Mouse (Mus musculus): ENCODE measurements around the gene Cacna1e. TPM values are rescaled to one million over a fixed set of nuclear protein-coding genes. Genes with fewer than 3 reads are reported as not detected.

Gene Cacna1e
- polyA plus RNA-seq, 1 experiment from 2014 or later, result 0.29 TPM

GRCm38 (mm10) chr1:154500869-154501268 lies 383.4 kb downstream of the Cacna1e start:
- H3K27ac ChIP-seq (ENCODE audit: poor library complexity, severe bottlenecking), result no peak overlapping the region
- H3K27me3 ChIP-seq (replicated peaks), result no peaks in the 10 kb centered on the region
- H3K9me3 ChIP-seq (replicated peaks), result no peaks in the 10 kb centered on the region
- no peak overlapping the region for H3K4me3 ChIP-seq
- H3K4me2 ChIP-seq, result no peak overlapping the region
- H3K36me3 ChIP-seq, result no peaks in the 10 kb centered on the region
- ATAC-seq (ENCODE audit: insufficient number of reproducible peaks, low FRiP score), result no peak
- H3K9ac ChIP-seq, result no peak overlapping the region
- 82% methylated on average over 5 of the region's 5 CpGs for WGBS
- H3K4me1 ChIP-seq (replicated peaks), result no peaks in the 10 kb centered on the region

GRCm38 (mm10) chr1:154500187-154500866 lies 384.0 kb downstream of the Cacna1e start:
- no peak for ATAC-seq (ENCODE audit: insufficient number of reproducible peaks, low FRiP score)
- 60% methylated on average over 3 of the region's 3 CpGs for WGBS
- Histone ChIP-seq H3K4me3 (no peak overlapping the region), H3K9ac (no peak overlapping the region), H3K4me2 (no peak overlapping the region), H3K27me3 (replicated peaks) (no peaks in the 10 kb centered on the region), H3K27ac (ENCODE audit: poor library complexity, severe bottlenecking) (no peak overlapping the region), H3K36me3 (no peaks in the 10 kb centered on the region), H3K4me1 (replicated peaks) (no peaks in the 10 kb centered on the region), H3K9me3 (replicated peaks) (no peaks in the 10 kb centered on the region)

GRCm38 (mm10) chr1:154498821-154499220 lies 385.5 kb downstream of the Cacna1e start:
- H3K9me3 ChIP-seq (replicated peaks), result no peaks in the 10 kb centered on the region
- no peak overlapping the region for H3K9ac ChIP-seq
- no peaks in the 10 kb centered on the region for H3K27me3 ChIP-seq (replicated peaks)
- 73% methylated on average over 4 of the region's 4 CpGs for WGBS
- no peak overlapping the region for H3K27ac ChIP-seq (ENCODE audit: poor library complexity, severe bottlenecking)
- no peaks in the 10 kb centered on the region for H3K36me3 ChIP-seq
- no peak for ATAC-seq (ENCODE audit: insufficient number of reproducible peaks, low FRiP score)
- no peaks in the 10 kb centered on the region for H3K4me1 ChIP-seq (replicated peaks)
- no peak overlapping the region for H3K4me2 ChIP-seq
- H3K4me3 ChIP-seq, result no peak overlapping the region

GRCm38 (mm10) chr1:154491071-154491470 lies 393.2 kb downstream of the Cacna1e start:
- Histone ChIP-seq H3K9ac (no peak overlapping the region), H3K4me1 (replicated peaks) (no peaks in the 10 kb centered on the region), H3K27me3 (replicated peaks) (no peaks in the 10 kb centered on the region), H3K27ac (ENCODE audit: poor library complexity, severe bottlenecking) (no peak overlapping the region), H3K36me3 (no peaks in the 10 kb centered on the region), H3K4me2 (no peak overlapping the region), H3K4me3 (no peak overlapping the region), H3K9me3 (replicated peaks) (no peaks in the 10 kb centered on the region)
- no peak for ATAC-seq (ENCODE audit: insufficient number of reproducible peaks, low FRiP score)
- 55% methylated on average over 6 of the region's 6 CpGs for WGBS

GRCm38 (mm10) chr1:154476671-154477070 lies 407.6 kb downstream of the Cacna1e start:
- Histone ChIP-seq H3K4me3 (no peak overlapping the region), H3K9ac (no peak overlapping the region), H3K36me3 (no peaks in the 10 kb centered on the region), H3K9me3 (replicated peaks) (no peaks in the 10 kb centered on the region), H3K4me2 (no peak overlapping the region), H3K27me3 (replicated peaks) (no peaks in the 10 kb centered on the region), H3K27ac (ENCODE audit: poor library complexity, severe bottlenecking) (no peak overlapping the region), H3K4me1 (replicated peaks) (no peaks in the 10 kb centered on the region)
- ATAC-seq (ENCODE audit: insufficient number of reproducible peaks, low FRiP score), result no peak
- 67% methylated on average over 2 of the region's 2 CpGs for WGBS

GRCm38 (mm10) chr1:154475706-154476105 lies 408.6 kb downstream of the Cacna1e start:
- Histone ChIP-seq H3K4me2 (no peak overlapping the region), H3K9me3 (replicated peaks) (no peaks in the 10 kb centered on the region), H3K4me3 (no peak overlapping the region), H3K27me3 (replicated peaks) (no peaks in the 10 kb centered on the region), H3K36me3 (no peaks in the 10 kb centered on the region), H3K4me1 (replicated peaks) (no peaks in the 10 kb centered on the region), H3K9ac (no peak overlapping the region), H3K27ac (ENCODE audit: poor library complexity, severe bottlenecking) (no peak overlapping the region)
- no peak for ATAC-seq (ENCODE audit: insufficient number of reproducible peaks, low FRiP score)
- 79% methylated on average over 2 of the region's 2 CpGs for WGBS

- H3K9ac ChIP-seq, result no peak overlapping the region
- H3K27me3 ChIP-seq (replicated peaks), result no peaks in the 10 kb centered on the region
- H3K36me3 ChIP-seq, result no peaks in the 10 kb centered on the region
- H3K4me2 ChIP-seq, result no peak overlapping the region
- no peaks in the 10 kb centered on the region for H3K4me1 ChIP-seq (replicated peaks)
- no peaks in the 10 kb centered on the region for H3K9me3 ChIP-seq (replicated peaks)
- H3K27ac ChIP-seq (ENCODE audit: poor library complexity, severe bottlenecking), result no peak overlapping the region
- no peak overlapping the region for H3K4me3 ChIP-seq
- 74% methylated on average over 4 of the region's 4 CpGs for WGBS
- ATAC-seq (ENCODE audit: insufficient number of reproducible peaks, low FRiP score), result no peak
Observed at GRCm38 (mm10) chr1:154474156-154474555, 410.1 kb downstream of the Cacna1e start.

GRCm38 (mm10) chr1:154467265-154467664 lies 417.0 kb downstream of the Cacna1e start:
- Histone ChIP-seq H3K9ac (no peak overlapping the region), H3K4me3 (no peak overlapping the region), H3K27me3 (replicated peaks) (no peaks in the 10 kb centered on the region), H3K9me3 (replicated peaks) (no peaks in the 10 kb centered on the region), H3K4me2 (no peak overlapping the region), H3K27ac (ENCODE audit: poor library complexity, severe bottlenecking) (no peak overlapping the region), H3K4me1 (replicated peaks) (no peaks in the 10 kb centered on the region; the same call in 1 of the 2 replicates), H3K36me3 (no peaks in the 10 kb centered on the region)
- no peak for ATAC-seq (ENCODE audit: insufficient number of reproducible peaks, low FRiP score)
- WGBS, result 73% methylated on average over 3 of the region's 3 CpGs

GRCm38 (mm10) chr1:154461521-154461920 lies 422.8 kb downstream of the Cacna1e start:
- Histone ChIP-seq H3K27ac (ENCODE audit: poor library complexity, severe bottlenecking) (no peak overlapping the region), H3K4me3 (no peak overlapping the region), H3K9me3 (replicated peaks) (no peaks in the 10 kb centered on the region), H3K36me3 (no peaks in the 10 kb centered on the region), H3K4me1 (replicated peaks) (no peaks in the 10 kb centered on the region; the same call in 1 of the 2 replicates), H3K4me2 (no peak overlapping the region), H3K9ac (no peak overlapping the region), H3K27me3 (replicated peaks) (no peaks in the 10 kb centered on the region)
- no peak for ATAC-seq (ENCODE audit: insufficient number of reproducible peaks, low FRiP score)
- WGBS, result 60% methylated on average over 5 of the region's 5 CpGs

- WGBS, result 82% methylated on average over 7 of the region's 7 CpGs
- no peak overlapping the region for H3K27ac ChIP-seq (ENCODE audit: poor library complexity, severe bottlenecking)
- H3K9me3 ChIP-seq (replicated peaks), result no peaks in the 10 kb centered on the region
- H3K27me3 ChIP-seq (replicated peaks), result no peaks in the 10 kb centered on the region
- no peak overlapping the region for H3K4me2 ChIP-seq
- no peak overlapping the region for H3K9ac ChIP-seq
- H3K36me3 ChIP-seq, result no peaks in the 10 kb centered on the region
- H3K4me3 ChIP-seq, result no peak overlapping the region
- ATAC-seq (ENCODE audit: insufficient number of reproducible peaks, low FRiP score), result no peak
- no peaks in the 10 kb centered on the region; the same call in 1 of the 2 replicates for H3K4me1 ChIP-seq (replicated peaks)
Observed at GRCm38 (mm10) chr1:154460067-154460466, 424.2 kb downstream of the Cacna1e start.

GRCm38 (mm10) chr1:154458601-154459000 lies 425.7 kb downstream of the Cacna1e start:
- WGBS, result 84% methylated on average over 2 of the region's 2 CpGs
- Histone ChIP-seq H3K9me3 (replicated peaks) (no peaks in the 10 kb centered on the region), H3K27me3 (replicated peaks) (no peaks in the 10 kb centered on the region), H3K9ac (no peak overlapping the region), H3K4me2 (no peak overlapping the region), H3K4me3 (no peak overlapping the region), H3K4me1 (replicated peaks) (no peaks in the 10 kb centered on the region; the same call in 1 of the 2 replicates), H3K27ac (ENCODE audit: poor library complexity, severe bottlenecking) (no peak overlapping the region), H3K36me3 (no peaks in the 10 kb centered on the region)
- ATAC-seq (ENCODE audit: insufficient number of reproducible peaks, low FRiP score), result no peak

- Histone ChIP-seq H3K4me3 (no peak overlapping the region), H3K4me1 (replicated peaks) (no peaks in the 10 kb centered on the region), H3K9me3 (replicated peaks) (no peaks in the 10 kb centered on the region), H3K27ac (ENCODE audit: poor library complexity, severe bottlenecking) (no peak overlapping the region), H3K4me2 (no peak overlapping the region), H3K27me3 (replicated peaks) (no peaks in the 10 kb centered on the region), H3K36me3 (no peaks in the 10 kb centered on the region), H3K9ac (no peak overlapping the region)
- WGBS, result 76% methylated on average over 3 of the region's 3 CpGs
- ATAC-seq (ENCODE audit: insufficient number of reproducible peaks, low FRiP score), result no peak
Observed at GRCm38 (mm10) chr1:154450799-154451198, 433.5 kb downstream of the Cacna1e start.
